Mouse (Mus musculus) monocyte, adult 5-6 weeks (primary cell): ENCODE measurements around the gene Etfbkmt. TPM values are rescaled to one million over a fixed set of nuclear protein-coding genes. Genes with fewer than 3 reads are reported as not detected.
"Not testable (repeated sequence)": the region's sequence is repeated elsewhere in the genome, so short reads cannot be mapped to it uniquely, and the experiment has no call there.

Experiments used
- ATAC-seq: fragments of 153-309, 156-312 bp; replicated peaks from 2 replicates; pipeline ENCODE4 v1.8.0; 2017; ENCODE audit warnings: mild to moderate bottlenecking; ENCODE audit not compliant: low TSS enrichment, insufficient number of reproducible peaks, severe bottlenecking, poor library complexity, low FRiP score
- total RNA-seq: library from RNA; stranded (forward); fragments of 200-1000, 200-491, 200-594 nt; gene quantifications from 3 replicates; pipeline ENCODE4 v1.2.3, GENCODE M21; 2017

The Etfbkmt gene
- total RNA-seq, 1 experiment from 2014 or later = 10.0 TPM

GRCm38 (mm10) chr6:149173831-149174625 is 34.4 kb downstream of the Etfbkmt start:
- 0 out of 2 replicates have a peak, but pooled peaks have one; percentile 53 for ATAC-seq

DNA sequence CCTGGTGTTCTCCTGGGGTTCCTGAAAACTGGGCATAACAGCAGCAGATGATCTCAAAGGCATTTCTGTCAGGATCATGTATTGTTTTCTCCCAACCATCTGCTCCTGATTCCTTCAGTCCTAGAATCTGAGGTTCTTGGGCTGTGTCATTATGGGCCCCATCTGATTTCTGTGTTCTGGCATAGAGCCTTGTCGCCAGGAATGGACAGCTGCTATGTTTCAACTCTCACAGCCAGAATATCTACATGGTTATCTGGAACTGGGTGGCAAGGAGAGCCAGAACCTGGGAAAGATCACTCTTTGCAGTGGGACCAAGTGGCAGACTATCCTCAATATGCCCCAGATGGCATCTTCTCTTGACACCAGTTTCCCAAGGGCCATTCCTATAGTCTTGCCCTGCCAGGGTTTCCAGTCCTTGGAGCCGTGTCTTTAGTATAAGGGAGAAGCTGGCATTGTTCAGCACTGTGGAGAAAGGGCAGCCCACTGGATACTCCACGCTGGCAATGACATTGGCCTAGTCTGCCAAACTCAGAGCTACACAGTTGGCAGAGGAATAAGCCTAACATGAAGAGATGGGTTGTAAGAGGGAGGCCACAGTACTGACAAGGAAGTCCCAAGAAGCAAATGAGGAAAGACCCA is 35.4 kb downstream of the Etfbkmt start:
- ATAC-seq = no peak

DNA sequence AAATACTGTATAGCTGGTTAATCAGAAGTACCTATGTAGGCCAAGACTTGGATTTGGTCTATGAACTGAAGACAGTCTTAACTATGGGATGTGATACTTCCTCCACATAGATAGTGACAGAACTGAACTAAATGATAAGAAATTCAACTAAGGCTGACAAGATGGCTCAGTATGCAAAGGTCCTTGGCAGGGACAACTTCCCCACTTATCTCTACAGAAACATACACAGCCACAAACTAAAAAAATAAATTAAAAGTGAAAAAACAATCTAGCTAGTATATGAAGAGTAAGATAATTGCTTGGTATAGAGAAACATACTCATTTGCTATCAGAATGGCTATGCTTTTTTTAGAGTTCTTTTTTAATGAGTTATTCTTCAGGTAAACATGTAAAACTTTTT is 39.4 kb downstream of the Etfbkmt start:
- ATAC-seq = no peak

- no peak for ATAC-seq
Observed at GRCm38 (mm10) chr6:149184007-149184406, 44.4 kb downstream of the Etfbkmt start.

GRCm38 (mm10) chr6:149187371-149187770 is 47.7 kb downstream of the Etfbkmt start:
- ATAC-seq = no peak

GRCm38 (mm10) chr6:149188041-149188924 is 48.6 kb downstream of the Etfbkmt start, which contains the start of gene Amn1:
Amn1 (minus strand) TSS chr6:149188712.
- ATAC-seq = peak; percentile 92

- no peak for ATAC-seq
Observed at GRCm38 (mm10) chr6:149188925-149189257, 49.2 kb downstream of the Etfbkmt start.

DNA sequence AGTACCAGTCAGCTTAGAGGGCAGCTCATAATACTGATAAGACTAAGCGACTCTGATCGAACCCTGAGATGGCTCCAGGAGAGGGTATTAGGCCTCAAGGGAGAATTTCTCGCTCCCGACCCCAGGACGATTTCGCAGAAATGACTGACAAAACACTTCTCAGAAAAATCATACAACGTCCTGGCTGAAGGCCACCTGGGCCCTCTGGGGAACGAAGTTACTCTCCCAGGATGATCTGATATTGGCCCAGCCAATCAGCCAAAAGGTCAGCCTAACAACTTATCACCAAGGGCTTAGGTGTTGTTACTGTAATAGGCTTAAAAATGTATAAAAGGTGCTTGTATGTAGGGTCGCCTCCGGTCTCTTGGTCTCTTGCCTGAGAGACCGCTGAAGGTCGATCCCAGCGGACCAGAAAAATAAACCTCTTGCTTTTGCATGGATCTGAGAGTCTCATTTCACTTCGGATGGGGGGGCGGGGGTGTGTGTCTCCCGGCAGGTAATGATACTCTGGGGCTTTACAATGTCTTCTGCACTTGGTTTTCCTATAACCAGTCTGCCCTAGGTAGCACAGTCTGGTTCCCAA is 49.8 kb downstream of the Etfbkmt start:
- no peak for ATAC-seq

GRCm38 (mm10) chr6:149191951-149192350 is 52.3 kb downstream of the Etfbkmt start:
- ATAC-seq = not testable (repeated sequence)

DNA sequence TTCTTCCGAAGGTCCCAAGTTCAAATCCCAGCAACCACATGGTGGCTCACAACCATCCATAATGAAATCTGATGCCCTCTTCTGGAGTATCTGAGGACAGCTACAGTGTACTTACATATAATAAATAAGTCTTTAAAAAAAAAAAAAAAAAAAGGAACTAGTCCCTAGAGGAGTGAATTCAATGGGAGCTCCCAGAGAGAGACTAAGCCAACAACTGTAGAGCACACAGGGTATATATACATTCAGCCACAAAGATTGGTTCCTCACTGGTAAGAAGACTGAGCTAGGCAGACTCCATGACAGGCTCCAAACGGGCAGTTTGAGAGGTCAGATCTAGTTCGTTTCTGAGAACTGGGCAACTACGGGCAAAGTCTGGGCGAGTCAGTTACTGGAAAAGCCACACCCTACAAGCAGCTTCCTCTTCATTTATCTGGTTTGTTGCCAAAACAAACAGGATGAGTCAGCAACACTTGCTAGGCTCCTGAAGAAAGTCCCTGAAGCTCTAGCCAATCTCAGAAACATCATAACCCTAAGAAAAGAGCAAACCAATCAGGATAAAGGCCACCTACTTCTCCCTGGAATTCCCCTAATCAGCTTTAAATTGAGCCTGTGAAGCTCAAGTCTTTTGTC is 53.7 kb downstream of the Etfbkmt start:
- peak; percentile 85 for ATAC-seq

DNA sequence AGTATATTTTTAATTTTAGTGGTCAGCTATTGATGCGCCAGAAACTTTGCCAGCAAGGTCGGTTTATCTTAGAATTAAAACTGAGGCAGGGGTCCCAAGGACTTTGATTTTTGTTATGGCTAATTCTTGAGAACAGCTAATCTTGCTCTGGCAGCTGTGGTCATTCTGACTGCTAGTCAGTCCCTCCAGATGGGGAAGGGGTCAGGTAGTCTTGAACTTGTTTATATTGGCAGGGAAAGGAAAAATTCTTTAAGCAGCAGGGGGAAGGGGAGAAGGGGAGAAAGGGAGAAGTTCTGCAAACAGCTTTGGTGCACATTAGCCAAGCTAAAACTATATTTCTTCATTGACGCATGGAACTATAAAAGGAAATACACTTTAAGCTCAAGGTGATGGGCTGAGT is 57.5 kb downstream of the Etfbkmt start:
- no peak for ATAC-seq

- ATAC-seq = no peak
Observed at GRCm38 (mm10) chr6:149198572-149198971, 58.9 kb downstream of the Etfbkmt start.

Other genes starting within 250 kb of the Etfbkmt start
- 5.4 to 9.9 TPM (median 6.1 TPM) in 3 replicates for gene Caprin2, start 243.6 kb upstream of the Etfbkmt start, total RNA-seq
- gene Sinhcaf, start 193.4 kb upstream of the Etfbkmt start, total RNA-seq = 34.2 to 42.2 TPM (median 38.3 TPM) in 3 replicates
- gene Dennd5b, start 38.2 kb upstream of the Etfbkmt start, total RNA-seq = 4.7 to 7.3 TPM (median 4.8 TPM) in 3 replicates
- gene Gm10203, start 9.7 kb upstream of the Etfbkmt start, total RNA-seq = not detected in 3 replicates
- gene Amn1, start 48.9 kb downstream of the Etfbkmt start, total RNA-seq = 21.7 to 34.0 TPM (median 25.1 TPM) in 3 replicates
- 136 to 145 TPM (median 140 TPM) in 3 replicates for gene Resf1, start 169.6 kb downstream of the Etfbkmt start, total RNA-seq